Mouse (Mus musculus): Measurements from ENCODE around the gene Ankrd49. TPM values are rescaled to one million over a fixed set of nuclear protein-coding genes. Genes with fewer than 3 reads are reported as not detected.

The Ankrd49 gene
- polyA plus RNA-seq (2012; rRNA removed) = 4.8 and 5.6 TPM in 2 replicates

GRCm38 (mm10) chr9:14784039-14785002 lies at the start of gene Ankrd49, which contains the start of gene Mre11a:
Gene Ankrd49, minus strand, starts transcription at chr9:14784856.
Gene Mre11a, plus strand, starts transcription at chr9:14784654.
- peak; percentile 87 to 93 for DNase-seq (ENCODE audit: low read depth in 1 of 2, low spot score in 2 of 2)
- WGBS = under 1% methylated on average over 62 of the region's 62 CpGs
- Histone ChIP-seq H3K36me3 (ENCODE audit: control insufficient read depth, insufficient read depth, low read length) (peaks cover 21% of the 10 kb centered on the region), H3K4me1 (ENCODE audit: control insufficient read depth, insufficient read depth, insufficient read length) (no peaks in the 10 kb centered on the region), H3K27me3 (ENCODE audit: control insufficient read depth, insufficient read depth, low read length) (no peaks in the 10 kb centered on the region), H3K4me3 (ENCODE audit: extremely low read depth, insufficient read depth, insufficient read length) (peak within 1 kb of the TSS; percentile 95), H3K27ac (ENCODE audit: insufficient read depth, low read length) (peak within 1 kb of the TSS; percentile 97)
- TF ChIP-seq POLR2A (IDR thresholded peaks at IDR 0.05; ENCODE audit: low read depth, low read length) (peak; percentile 72), CTCF (IDR thresholded peaks at IDR 0.05; ENCODE audit: extremely low read depth, insufficient read depth, insufficient read length, insufficient replicate concordance) (no peak)

GRCm38 (mm10) chr9:14832046-14832445 lies 47.4 kb upstream of the Ankrd49 start:
- H3K4me3 ChIP-seq (ENCODE audit: extremely low read depth, insufficient read depth, insufficient read length) = no peak overlapping the region
- TF ChIP-seq CTCF (IDR thresholded peaks at IDR 0.05; ENCODE audit: extremely low read depth, insufficient read depth, insufficient read length, insufficient replicate concordance) (0 out of 2 replicates have a peak, but pooled peaks have one; percentile 8), POLR2A (IDR thresholded peaks at IDR 0.05; ENCODE audit: low read depth, low read length) (no peak)
- no peak overlapping the region for H3K27ac ChIP-seq (ENCODE audit: insufficient read depth, low read length)
- H3K4me1 ChIP-seq (ENCODE audit: control insufficient read depth, insufficient read depth, insufficient read length) = no peaks in the 10 kb centered on the region
- 77% methylated on average over 5 of the region's 5 CpGs for WGBS
- H3K27me3 ChIP-seq (ENCODE audit: control insufficient read depth, insufficient read depth, low read length) = no peaks in the 10 kb centered on the region
- no peak for DNase-seq (ENCODE audit: low read depth in 1 of 2, low spot score in 2 of 2)
- peaks cover 21% of the 10 kb centered on the region for H3K36me3 ChIP-seq (ENCODE audit: control insufficient read depth, insufficient read depth, low read length)

- no peak for DNase-seq (ENCODE audit: low read depth in 1 of 2, low spot score in 2 of 2)
- WGBS = 86% methylated on average over 2 of the region's 2 CpGs
- Histone ChIP-seq H3K36me3 (ENCODE audit: control insufficient read depth, insufficient read depth, low read length) (peaks cover 33% of the 10 kb centered on the region), H3K27me3 (ENCODE audit: control insufficient read depth, insufficient read depth, low read length) (no peaks in the 10 kb centered on the region), H3K27ac (ENCODE audit: insufficient read depth, low read length) (no peak overlapping the region), H3K4me3 (ENCODE audit: extremely low read depth, insufficient read depth, insufficient read length) (no peak overlapping the region), H3K4me1 (ENCODE audit: control insufficient read depth, insufficient read depth, insufficient read length) (no peaks in the 10 kb centered on the region)
- TF ChIP-seq POLR2A (IDR thresholded peaks at IDR 0.05; ENCODE audit: low read depth, low read length) = no peak
- TF ChIP-seq CTCF (IDR thresholded peaks at IDR 0.05; ENCODE audit: extremely low read depth, insufficient read depth, insufficient read length, insufficient replicate concordance) = no peak
Observed at GRCm38 (mm10) chr9:14827875-14828274, 43.2 kb upstream of the Ankrd49 start.

- DNase-seq (ENCODE audit: low read depth in 1 of 2, low spot score in 2 of 2) = no peak
- no peak for TF ChIP-seq CTCF (IDR thresholded peaks at IDR 0.05; ENCODE audit: extremely low read depth, insufficient read depth, insufficient read length, insufficient replicate concordance)
- TF ChIP-seq POLR2A (IDR thresholded peaks at IDR 0.05; ENCODE audit: low read depth, low read length) = no peak
- Histone ChIP-seq H3K4me1 (ENCODE audit: control insufficient read depth, insufficient read depth, insufficient read length) (no peaks in the 10 kb centered on the region), H3K4me3 (ENCODE audit: extremely low read depth, insufficient read depth, insufficient read length) (no peak overlapping the region), H3K36me3 (ENCODE audit: control insufficient read depth, insufficient read depth, low read length) (peaks cover 28% of the 10 kb centered on the region), H3K27ac (ENCODE audit: insufficient read depth, low read length) (no peak overlapping the region), H3K27me3 (ENCODE audit: control insufficient read depth, insufficient read depth, low read length) (no peaks in the 10 kb centered on the region)
- WGBS = 92% methylated on average over 5 of the region's 5 CpGs
Observed at GRCm38 (mm10) chr9:14824840-14825239, 40.2 kb upstream of the Ankrd49 start.

- no peak for TF ChIP-seq CTCF (IDR thresholded peaks at IDR 0.05; ENCODE audit: extremely low read depth, insufficient read depth, insufficient read length, insufficient replicate concordance)
- TF ChIP-seq POLR2A (IDR thresholded peaks at IDR 0.05; ENCODE audit: low read depth, low read length) = no peak
- Histone ChIP-seq H3K4me1 (ENCODE audit: control insufficient read depth, insufficient read depth, insufficient read length) (no peaks in the 10 kb centered on the region), H3K36me3 (ENCODE audit: control insufficient read depth, insufficient read depth, low read length) (peaks cover 40% of the 10 kb centered on the region)
Observed at GRCm38 (mm10) chr9:14821396-14821795, 36.7 kb upstream of the Ankrd49 start.

GRCm38 (mm10) chr9:14810111-14810510 lies 25.5 kb upstream of the Ankrd49 start:
- Histone ChIP-seq H3K4me1 (ENCODE audit: control insufficient read depth, insufficient read depth, insufficient read length) (no peaks in the 10 kb centered on the region), H3K36me3 (ENCODE audit: control insufficient read depth, insufficient read depth, low read length) (peaks cover 32% of the 10 kb centered on the region), H3K27me3 (ENCODE audit: control insufficient read depth, insufficient read depth, low read length) (no peaks in the 10 kb centered on the region), H3K27ac (ENCODE audit: insufficient read depth, low read length) (no peak overlapping the region), H3K4me3 (ENCODE audit: extremely low read depth, insufficient read depth, insufficient read length) (no peak overlapping the region)
- 96% methylated on average over 5 of the region's 5 CpGs for WGBS
- TF ChIP-seq POLR2A (IDR thresholded peaks at IDR 0.05; ENCODE audit: low read depth, low read length) (no peak), CTCF (IDR thresholded peaks at IDR 0.05; ENCODE audit: extremely low read depth, insufficient read depth, insufficient read length, insufficient replicate concordance) (no peak)
- DNase-seq (ENCODE audit: low read depth in 1 of 2, low spot score in 2 of 2) = no peak

More at GRCm38 (mm10) chr9:14821396-14821795, 36.7 kb upstream of the Ankrd49 start:
- H3K27me3 ChIP-seq (ENCODE audit: control insufficient read depth, insufficient read depth, low read length) = no peaks in the 10 kb centered on the region
- H3K27ac ChIP-seq (ENCODE audit: insufficient read depth, low read length) = no peak overlapping the region
- no peak for DNase-seq (ENCODE audit: low read depth in 1 of 2, low spot score in 2 of 2)
- no peak overlapping the region for H3K4me3 ChIP-seq (ENCODE audit: extremely low read depth, insufficient read depth, insufficient read length)

Measured in spleen, adult 2 months (tissue).